Mouse (Mus musculus) lung, postnatal 0 days (tissue): ENCODE data around the gene Fcrl5. TPM values are rescaled to one million over a fixed set of nuclear protein-coding genes. Genes with fewer than 3 reads are reported as not detected.
A peak's percentile ranks its signal among the peaks of the same experiment; 100 is the strongest.

Source experiments
- ATAC-seq: fragments of 200-750 bp; cut with Nextera tagmentation; 2 replicates; pipeline ENCODE4 v1.8.0; 2017; ENCODE audit warnings: moderate library complexity
- DNase-seq: peaks from one replicate; pipeline ENCODE4 v3.0.0-alpha.2; 2016; ENCODE audit warnings: low spot score
- H3K27ac ChIP-seq: fragments of 300-500 bp; sonication (generic); 2 replicates; pipeline ENCODE4 v1.5.1; 2014; ENCODE audit warnings: antibody characterized with exemption, mild to moderate bottlenecking, low read length, mixed read lengths
- H3K27me3 ChIP-seq: fragments of 300-500 bp; sonication (generic); replicated peaks from 2 replicates; pipeline ENCODE4 v1.6.1; 2014; ENCODE audit warnings: low read length, mixed read lengths; ENCODE audit not compliant: insufficient read depth
- H3K36me3 ChIP-seq: fragments of 300-500 bp; sonication (generic); 2 replicates; pipeline ENCODE4 v1.6.1; 2014; ENCODE audit warnings: low read length, mixed read lengths; ENCODE audit not compliant: insufficient read depth
- H3K4me1 ChIP-seq: fragments of 300-500 bp; sonication (generic); 2 replicates; pipeline ENCODE4 v1.6.1; 2014; ENCODE audit warnings: antibody characterized with exemption, low read depth, low read length, mixed read lengths; ENCODE audit not compliant: insufficient read depth
- H3K4me2 ChIP-seq: fragments of 300-500 bp; sonication (generic); replicated peaks from 2 replicates; pipeline ENCODE4 v1.6.1; 2014; ENCODE audit warnings: low read depth, mild to moderate bottlenecking, low read length, moderate library complexity, mixed read lengths
- H3K4me3 ChIP-seq: fragments of 300-500 bp; sonication (generic); 2 replicates; pipeline ENCODE4 v1.5.1; 2014; ENCODE audit warnings: low read depth, low read length
- H3K9ac ChIP-seq: fragments of 300-500 bp; sonication (generic); replicated peaks from 2 replicates; pipeline ENCODE4 v1.6.1; 2014; ENCODE audit warnings: low read depth, mild to moderate bottlenecking
- H3K9me3 ChIP-seq: fragments of 300-500 bp; sonication (generic); 2 replicates; pipeline ENCODE4 v1.6.1; 2016; ENCODE audit warnings: low read length, mixed read lengths
- CTCF ChIP-seq: IDR thresholded peaks from 2 replicates; pipeline ENCODE4 v1.5.1; 2016; ENCODE audit warnings: antibody characterized with exemption, mild to moderate bottlenecking
- EP300 ChIP-seq: IDR thresholded peaks from 2 replicates; pipeline ENCODE4 v1.6.1; 2016; ENCODE audit warnings: antibody characterized with exemption, mild to moderate bottlenecking, control low read depth
- WGBS: fragments of 180-500 bp; shearing (Covaris S2); extraction: QIAGEN DNeasy Blood & Tissue Kit; methylation state at CpG from one replicate; pipeline ENCODE4 v1.1.7; 2014; 5-methylcytosine and 5-hydroxymethylcytosine counted together
- polyA plus RNA-seq: library from polyadenylated mRNA; unstranded; fragments of >200 nt; fragmentation: Nextera tagmentation; extraction: Ambion mirVana; gene quantifications from 2 replicates; pipeline ENCODE4 v1.2.1, GENCODE M21; 2015

Gene Fcrl5
- polyA plus RNA-seq, 1 experiment from 2014 or later, result not detected

DNA sequence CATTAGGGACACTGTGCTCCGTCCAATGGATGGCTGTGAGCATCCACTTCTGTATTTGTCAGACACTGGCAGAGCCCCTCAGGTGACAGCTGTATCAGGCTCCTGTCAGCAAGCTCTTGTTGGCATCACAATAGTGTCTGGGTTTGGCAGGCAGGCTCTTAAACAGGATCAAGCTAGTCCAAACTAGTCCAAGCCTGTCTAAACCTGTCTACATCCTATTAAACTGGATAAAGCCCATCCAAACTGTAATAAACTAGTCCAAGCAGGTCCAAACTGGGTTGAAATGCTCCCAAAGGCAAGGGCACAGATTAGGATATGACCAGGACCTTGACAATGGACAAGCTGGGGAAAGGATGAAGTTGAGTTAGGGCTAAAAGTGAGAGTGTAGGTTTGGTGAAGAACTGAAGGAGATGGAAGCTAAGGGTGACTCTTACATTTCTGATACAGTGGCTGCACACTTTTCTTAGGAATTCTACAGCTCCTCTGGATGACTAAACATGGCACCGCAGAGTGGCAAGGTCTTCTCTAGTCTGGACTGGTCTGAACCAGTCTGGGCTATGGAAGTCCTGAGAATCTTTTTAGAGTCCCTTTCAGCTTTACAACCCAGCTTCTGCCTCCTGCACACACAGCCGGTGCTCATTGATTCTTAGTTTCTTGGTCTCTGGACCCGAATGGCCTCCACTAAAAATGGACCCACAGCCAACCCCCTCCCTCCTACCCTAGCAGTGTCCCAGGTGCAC lies 26.2 kb upstream of the Fcrl5 start:
- Histone ChIP-seq H3K9me3 (no peaks in the 10 kb centered on the region), H3K4me3 (no peak overlapping the region), H3K27ac (no peak overlapping the region), H3K4me1 (no peaks in the 10 kb centered on the region), H3K9ac (no peak overlapping the region), H3K4me2 (no peak overlapping the region), H3K36me3 (no peaks in the 10 kb centered on the region), H3K27me3 (no peaks in the 10 kb centered on the region)
- ATAC-seq (no peak), DNase-seq (no peak)
- TF ChIP-seq EP300, result no peak
- no peak for TF ChIP-seq CTCF
- WGBS, result 86% methylated on average over 4 of the region's 4 CpGs

DNA sequence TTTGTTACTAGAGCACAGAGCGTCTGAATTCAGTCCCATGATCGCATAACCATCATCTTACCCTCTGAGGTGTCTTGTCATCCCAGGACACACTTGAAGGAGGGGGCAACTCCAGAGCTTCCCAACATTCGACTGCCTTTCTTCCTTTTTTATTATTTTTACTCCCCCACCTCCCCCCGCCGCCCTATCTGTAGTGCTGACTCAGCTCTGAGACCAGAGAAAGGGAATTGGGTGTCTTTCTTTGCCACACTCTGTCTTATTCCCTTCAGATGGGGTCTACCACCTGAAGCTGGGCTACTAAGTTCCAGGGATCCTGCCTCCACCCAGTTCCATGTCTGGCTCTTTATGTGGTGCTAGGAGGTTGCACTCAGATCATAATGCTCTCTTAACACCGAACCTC lies 25.0 kb upstream of the Fcrl5 start:
- 79% methylated on average over 6 of the region's 6 CpGs for WGBS
- no peak overlapping the region for H3K9ac ChIP-seq

DNA sequence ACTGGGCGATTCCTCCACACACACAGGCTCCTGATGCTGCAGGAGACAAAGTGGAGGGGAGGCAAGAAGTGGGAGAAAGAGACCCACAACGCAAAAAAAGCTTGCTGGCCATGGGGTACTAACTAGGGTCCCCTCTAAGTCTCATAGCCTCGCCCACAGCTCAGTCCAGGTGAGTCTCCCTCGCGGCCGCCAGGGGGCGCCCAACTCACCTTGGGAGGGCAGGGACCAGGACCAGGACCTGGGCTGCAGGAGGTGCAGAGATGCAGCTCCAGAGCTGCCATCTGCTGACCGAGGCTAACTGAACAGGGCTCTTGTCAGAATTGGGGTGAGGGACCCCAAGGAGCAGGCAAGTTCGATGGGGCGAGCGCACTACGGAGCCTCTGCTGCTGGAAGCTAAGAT lies 24.4 kb upstream of the Fcrl5 start:
- Histone ChIP-seq H3K27ac (no peak overlapping the region), H3K4me1 (no peaks in the 10 kb centered on the region), H3K27me3 (no peaks in the 10 kb centered on the region), H3K9ac (no peak overlapping the region), H3K36me3 (no peaks in the 10 kb centered on the region), H3K4me2 (no peak overlapping the region), H3K9me3 (no peaks in the 10 kb centered on the region), H3K4me3 (no peak overlapping the region)
- ATAC-seq (peak; percentile 43; the same call in 1 of the 2 replicates), DNase-seq (peak; percentile 66)
- TF ChIP-seq CTCF, result peak; percentile 86
- no peak for TF ChIP-seq EP300
- 7% methylated on average over 12 of the region's 12 CpGs for WGBS

More for the DNA sequence above, 25.0 kb upstream of the Fcrl5 start:
- Histone ChIP-seq H3K9me3 (no peaks in the 10 kb centered on the region), H3K27me3 (no peaks in the 10 kb centered on the region), H3K27ac (no peak overlapping the region), H3K4me1 (no peaks in the 10 kb centered on the region), H3K4me2 (no peak overlapping the region), H3K4me3 (no peak overlapping the region), H3K36me3 (no peaks in the 10 kb centered on the region)
- ATAC-seq, result no peak
- TF ChIP-seq EP300 (no peak), CTCF (no peak)
- DNase-seq, result no peak

DNA sequence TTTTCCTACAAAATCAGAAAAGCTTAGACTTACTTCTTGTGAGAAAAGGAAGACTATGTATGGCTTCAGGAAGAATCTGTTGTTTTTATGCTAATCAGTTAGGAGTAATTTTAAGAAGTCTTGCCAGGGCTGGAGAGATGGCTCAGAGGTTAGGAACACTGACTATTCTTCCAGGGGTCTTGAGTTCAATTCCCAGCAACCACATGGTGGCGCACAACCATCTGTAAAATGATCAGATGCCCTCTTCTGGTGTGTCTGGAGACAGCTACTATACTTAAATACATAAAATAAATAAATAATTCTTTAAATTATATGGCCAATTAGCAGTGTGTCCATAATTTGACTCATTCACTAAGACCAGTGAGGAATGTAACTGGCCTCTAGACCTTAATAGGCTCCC lies 14.9 kb upstream of the Fcrl5 start:
- no peak for ATAC-seq
- no peak overlapping the region for H3K27ac ChIP-seq
- DNase-seq, result no peak
- no peaks in the 10 kb centered on the region for H3K9me3 ChIP-seq
- no peak overlapping the region for H3K4me3 ChIP-seq
- TF ChIP-seq EP300 (no peak), CTCF (peak; percentile 11; the same call in 1 of the 2 replicates)
- H3K36me3 ChIP-seq, result no peaks in the 10 kb centered on the region
- no peak overlapping the region for H3K9ac ChIP-seq
- 61% methylated on average over 1 of the region's 1 CpGs for WGBS
- H3K4me2 ChIP-seq, result no peak overlapping the region
- no peaks in the 10 kb centered on the region for H3K27me3 ChIP-seq
- no peaks in the 10 kb centered on the region for H3K4me1 ChIP-seq

DNA sequence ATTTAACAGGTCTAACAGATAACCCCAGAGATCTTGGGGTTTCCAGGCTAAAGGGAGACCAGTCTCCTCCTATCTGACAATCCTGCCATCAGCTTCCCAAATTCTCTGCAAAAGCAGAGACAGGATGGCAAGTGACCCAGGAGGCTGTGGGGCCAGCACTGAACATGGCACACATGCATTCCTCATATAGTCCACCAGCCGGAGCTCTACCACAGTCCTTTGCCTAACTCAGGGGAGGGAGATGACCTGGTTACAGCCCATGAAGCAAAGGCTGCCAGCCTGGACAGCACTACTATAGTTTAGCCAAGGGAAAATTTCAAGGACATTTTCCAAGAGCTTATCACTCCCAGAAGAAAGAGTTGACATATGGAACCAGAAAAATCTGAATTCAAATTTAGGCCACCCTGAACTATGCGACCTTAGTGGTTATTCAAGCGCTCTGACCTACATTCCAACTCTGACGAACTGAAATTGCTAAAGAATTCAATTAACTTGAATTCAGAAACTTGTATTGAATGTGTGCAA lies 13.1 kb upstream of the Fcrl5 start:
- DNase-seq (no peak), ATAC-seq (no peak)
- peak; percentile 15 for TF ChIP-seq CTCF
- no peak for TF ChIP-seq EP300
- Histone ChIP-seq H3K9me3 (no peaks in the 10 kb centered on the region), H3K4me3 (no peak overlapping the region), H3K4me1 (no peaks in the 10 kb centered on the region), H3K27me3 (no peaks in the 10 kb centered on the region), H3K36me3 (no peaks in the 10 kb centered on the region), H3K4me2 (no peak overlapping the region), H3K27ac (no peak overlapping the region), H3K9ac (no peak overlapping the region)
- WGBS, result 81% methylated on average over 4 of the region's 4 CpGs

DNA sequence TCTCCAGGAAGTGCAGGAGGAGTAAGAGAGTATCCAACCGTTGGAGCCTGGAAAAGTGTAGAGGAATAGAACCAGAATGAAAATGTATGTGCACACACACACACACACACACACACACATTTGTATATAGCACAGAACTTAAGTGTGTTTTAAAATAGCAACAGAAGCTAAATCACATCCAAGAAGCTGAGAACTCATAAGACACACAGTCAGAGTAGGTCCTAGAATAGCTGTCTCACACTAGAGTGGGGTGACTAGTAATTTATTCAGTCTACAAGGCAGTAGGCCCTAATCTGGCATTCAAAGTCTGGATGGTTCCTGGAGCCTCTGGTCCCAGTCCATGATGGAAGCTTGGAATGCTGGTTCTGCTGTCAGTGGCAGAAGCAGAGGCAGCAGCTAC lies 5.0 kb downstream of the Fcrl5 start:
- WGBS, result 58% methylated on average over 1 of the region's 1 CpGs

More for the DNA sequence above, 5.0 kb downstream of the Fcrl5 start:
- TF ChIP-seq EP300, result no peak
- TF ChIP-seq CTCF, result no peak
- H3K9me3 ChIP-seq, result no peaks in the 10 kb centered on the region
- no peaks in the 10 kb centered on the region for H3K27me3 ChIP-seq
- no peaks in the 10 kb centered on the region for H3K4me1 ChIP-seq
- no peaks in the 10 kb centered on the region for H3K36me3 ChIP-seq
- H3K4me2 ChIP-seq, result no peak overlapping the region
- no peak overlapping the region for H3K4me3 ChIP-seq
- ATAC-seq (no peak), DNase-seq (no peak)
- no peak overlapping the region for H3K9ac ChIP-seq
- no peak overlapping the region for H3K27ac ChIP-seq
